Mouse (Mus musculus) olfactory bulb, adult 2 months (tissue): Measurements from ENCODE around the gene Pias4. TPM values are rescaled to one million over a fixed set of nuclear protein-coding genes. Genes with fewer than 3 reads are reported as not detected.
A peak's percentile ranks its signal among the peaks of the same experiment; 100 is the strongest.
"Not testable (repeated sequence)": the region's sequence is repeated elsewhere in the genome, so short reads cannot be mapped to it uniquely, and the experiment has no call there.

Experiments
- H3K27ac ChIP-seq: fragments of 200-500 bp; 2 replicates; pipeline ENCODE4 v1.5.1; 2012; ENCODE audit warnings: low read depth, low read length; ENCODE audit not compliant: insufficient read depth
- H3K4me1 ChIP-seq: fragments of 200-500 bp; 2 replicates; pipeline ENCODE4 v1.6.1; 2012; ENCODE audit warnings: low read length; ENCODE audit not compliant: control insufficient read depth, insufficient read depth
- H3K4me3 ChIP-seq: fragments of 200-500 bp; 2 replicates; pipeline ENCODE4 v1.5.1; 2012; ENCODE audit warnings: mild to moderate bottlenecking, low read depth, low read length, moderate library complexity; ENCODE audit not compliant: insufficient read depth
- CTCF ChIP-seq: fragments of 200-500 bp; IDR thresholded peaks from 2 replicates; pipeline ENCODE4 v1.5.1; 2012; ENCODE audit warnings: low read depth, mild to moderate bottlenecking, low read length, moderate library complexity; ENCODE audit not compliant: insufficient read depth
- POLR2A ChIP-seq: fragments of 200-500 bp; IDR thresholded peaks from 2 replicates; pipeline ENCODE4 v1.6.1; 2012; ENCODE audit warnings: mild to moderate bottlenecking, low read depth, low read length, moderate library complexity; ENCODE audit not compliant: insufficient read depth
- WGBS: fragments of 180-500 bp; shearing (Covaris S2); methylation state at CpG from one replicate; pipeline ENCODE4 v1.1.7; 2018; 5-methylcytosine and 5-hydroxymethylcytosine counted together
- polyA plus RNA-seq: library from polyadenylated mRNA; stranded (reverse); fragments of >200 nt; gene quantifications from 2 replicates; pipeline ENCODE4 v1.2.4, GENCODE M21; 2012; ENCODE audit warnings: low replicate concordance; ENCODE audit not compliant: missing spikeins, insufficient read depth, insufficient read length

The Pias4 gene
- polyA plus RNA-seq, 1 experiment = not detected

DNA sequence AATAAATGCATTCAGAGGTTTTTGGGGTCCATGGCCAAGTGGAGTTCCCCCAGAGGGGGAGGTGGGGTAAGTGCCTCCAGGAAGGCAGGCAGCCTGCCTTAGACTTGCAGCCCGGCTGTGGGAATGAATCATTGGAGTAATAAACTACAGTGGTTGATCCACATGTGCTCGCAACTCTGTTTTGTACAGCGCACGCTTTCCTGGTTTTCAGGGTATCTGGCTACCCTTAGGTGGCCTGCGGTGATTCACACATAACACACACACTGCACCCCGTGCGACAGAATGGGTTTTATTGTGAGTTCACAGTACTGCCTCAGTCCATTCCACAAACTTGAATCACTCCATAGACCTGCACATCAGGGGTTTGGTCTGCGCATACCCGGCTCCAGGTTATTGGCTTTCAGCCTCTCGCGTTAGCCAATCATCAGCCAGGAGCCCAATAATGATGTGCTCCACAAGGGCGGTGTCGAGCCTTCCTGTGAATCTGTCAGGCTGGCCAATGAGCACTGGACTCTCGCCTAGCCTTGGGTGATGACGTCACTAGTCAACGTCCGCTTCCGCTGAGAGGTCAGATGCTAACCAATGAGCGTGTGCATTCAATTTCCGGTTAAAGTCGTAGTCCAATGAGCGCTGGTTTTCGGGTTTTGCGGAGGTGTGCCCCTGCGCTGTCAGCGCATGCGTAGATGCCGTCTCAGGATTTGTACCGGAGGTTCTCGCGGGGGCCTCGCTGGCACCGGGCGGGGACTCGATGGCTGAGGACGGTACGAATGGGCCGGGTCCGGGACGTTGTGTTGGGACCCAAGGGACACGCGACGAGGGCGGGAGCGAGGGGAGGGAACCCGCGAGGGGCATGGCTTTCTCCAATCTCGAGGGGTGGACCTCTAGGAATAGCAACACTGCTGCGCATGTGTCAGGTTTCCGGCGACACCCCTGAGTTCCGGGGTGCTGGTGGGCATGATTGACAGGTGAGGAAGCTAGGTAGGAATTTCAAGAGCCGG, 14.9 kb upstream of the Pias4 start, which contains the start of gene Dapk3:
Gene Dapk3 (plus strand): TSS at position 670 of the 998 bp plus-strand sequence.
- Histone ChIP-seq H3K27ac (peak within 1 kb of the TSS; percentile 77), H3K4me1 (peaks cover 36% of the 10 kb centered on the region), H3K4me3 (peak within 1 kb of the TSS; percentile 87)
- WGBS = 4% methylated on average over 53 of the region's 53 CpGs
- peak; percentile 69; the same call in 1 of the 2 replicates for TF ChIP-seq POLR2A
- TF ChIP-seq CTCF = no peak

DNA sequence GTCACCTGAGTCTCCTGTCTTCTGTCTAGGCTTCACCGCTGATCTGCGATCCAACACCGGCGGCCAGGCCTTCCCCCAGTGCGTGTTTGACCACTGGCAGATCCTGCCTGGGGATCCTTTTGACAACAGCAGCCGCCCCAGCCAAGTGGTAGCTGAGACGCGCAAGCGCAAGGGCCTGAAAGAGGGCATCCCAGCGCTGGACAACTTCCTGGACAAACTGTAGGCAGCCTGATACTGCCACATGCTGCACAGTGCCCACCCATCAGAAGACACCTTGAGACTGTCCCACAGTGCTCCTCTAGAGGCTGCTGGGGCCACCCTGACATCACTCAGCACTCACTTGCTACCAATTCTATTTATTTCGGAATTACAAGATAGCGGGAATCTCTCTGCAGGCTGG, 14.1 kb upstream of the Pias4 start:
- WGBS = 71% methylated on average over 12 of the region's 12 CpGs
- peaks cover 40% of the 10 kb centered on the region for H3K4me1 ChIP-seq
- H3K27ac ChIP-seq, H3K4me3 ChIP-seq: not testable (repeated sequence)

DNA sequence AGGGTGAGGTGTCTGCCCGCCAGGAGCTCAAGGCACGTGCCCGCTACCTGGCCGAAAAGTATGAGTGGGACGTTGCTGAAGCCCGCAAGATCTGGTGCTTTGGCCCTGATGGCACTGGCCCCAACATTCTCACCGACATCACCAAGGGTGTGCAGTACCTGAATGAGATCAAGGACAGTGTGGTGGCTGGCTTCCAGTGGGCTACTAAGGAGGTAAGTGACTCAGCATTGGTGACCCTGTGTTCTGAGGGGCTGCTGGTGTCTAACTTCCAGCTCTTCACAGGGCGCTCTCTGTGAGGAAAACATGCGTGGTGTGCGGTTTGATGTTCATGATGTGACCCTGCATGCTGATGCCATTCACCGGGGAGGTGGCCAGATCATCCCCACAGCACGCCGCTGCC, 13.2 kb upstream of the Pias4 start:
- WGBS = 92% methylated on average over 13 of the region's 13 CpGs

DNA sequence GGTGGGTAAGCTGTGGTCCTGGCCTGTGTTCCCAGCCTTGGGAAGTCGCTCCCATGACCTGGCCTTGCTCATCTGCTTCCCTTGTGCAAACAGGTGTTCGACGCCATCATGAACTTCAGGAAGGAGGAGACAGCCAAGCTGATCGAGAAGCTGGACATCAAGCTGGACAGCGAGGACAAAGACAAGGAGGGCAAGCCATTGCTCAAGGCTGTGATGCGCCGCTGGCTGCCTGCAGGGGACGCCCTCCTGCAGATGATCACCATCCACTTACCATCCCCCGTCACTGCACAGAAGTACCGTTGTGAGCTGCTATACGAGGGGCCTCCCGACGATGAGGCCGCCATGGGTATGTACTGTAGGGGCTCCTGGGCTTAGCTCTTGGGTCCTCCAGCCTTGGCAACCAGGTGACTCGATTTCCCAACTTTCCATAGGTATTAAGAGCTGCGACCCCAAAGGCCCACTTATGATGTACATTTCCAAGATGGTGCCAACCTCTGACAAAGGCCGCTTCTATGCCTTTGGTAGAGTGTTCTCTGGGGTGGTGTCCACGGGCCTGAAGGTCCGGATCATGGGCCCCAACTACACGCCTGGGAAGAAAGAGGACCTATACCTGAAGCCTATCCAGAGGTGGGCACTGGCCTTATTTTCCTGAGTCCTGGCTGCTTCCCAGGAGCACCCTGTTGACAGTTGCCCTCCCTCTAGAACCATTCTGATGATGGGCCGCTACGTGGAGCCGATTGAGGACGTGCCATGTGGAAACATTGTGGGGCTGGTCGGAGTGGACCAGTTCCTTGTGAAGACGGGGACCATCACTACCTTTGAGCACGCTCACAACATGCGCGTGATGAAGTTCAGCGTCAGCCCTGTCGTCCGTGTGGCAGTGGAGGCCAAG, 12.0 kb upstream of the Pias4 start:
- 88% methylated on average over 32 of the region's 32 CpGs for WGBS
- Histone ChIP-seq H3K27ac (no peak overlapping the region), H3K4me3 (no peak overlapping the region), H3K4me1 (peaks cover 44% of the 10 kb centered on the region)
- TF ChIP-seq POLR2A (no peak), CTCF (no peak)

More for the DNA sequence above, 13.2 kb upstream of the Pias4 start:
- H3K4me3 ChIP-seq = no peak overlapping the region
- TF ChIP-seq POLR2A = no peak
- TF ChIP-seq CTCF = no peak
- H3K4me1 ChIP-seq = peaks cover 40% of the 10 kb centered on the region
- H3K27ac ChIP-seq = no peak overlapping the region

DNA sequence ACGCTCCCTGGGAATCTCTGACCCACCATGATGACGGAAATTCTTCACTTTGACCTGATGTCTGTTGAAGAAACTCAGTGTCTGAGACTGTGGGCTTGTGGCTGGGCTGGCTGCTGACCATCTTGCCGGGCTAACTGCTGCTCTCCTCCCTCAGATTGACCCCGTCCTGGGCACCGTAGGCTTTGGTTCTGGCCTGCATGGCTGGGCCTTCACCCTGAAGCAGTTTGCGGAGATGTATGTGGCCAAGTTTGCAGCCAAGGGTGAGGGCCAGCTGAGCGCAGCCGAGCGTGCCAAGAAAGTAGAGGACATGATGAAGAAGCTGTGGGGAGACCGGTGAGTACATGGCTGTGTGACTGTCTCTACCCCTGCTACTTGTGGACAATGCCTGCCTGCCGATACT, 11.2 kb upstream of the Pias4 start:
- Histone ChIP-seq H3K4me3 (no peak overlapping the region), H3K4me1 (peaks cover 42% of the 10 kb centered on the region), H3K27ac (no peak overlapping the region)
- 89% methylated on average over 11 of the region's 11 CpGs for WGBS
- TF ChIP-seq POLR2A (no peak), CTCF (no peak)

DNA sequence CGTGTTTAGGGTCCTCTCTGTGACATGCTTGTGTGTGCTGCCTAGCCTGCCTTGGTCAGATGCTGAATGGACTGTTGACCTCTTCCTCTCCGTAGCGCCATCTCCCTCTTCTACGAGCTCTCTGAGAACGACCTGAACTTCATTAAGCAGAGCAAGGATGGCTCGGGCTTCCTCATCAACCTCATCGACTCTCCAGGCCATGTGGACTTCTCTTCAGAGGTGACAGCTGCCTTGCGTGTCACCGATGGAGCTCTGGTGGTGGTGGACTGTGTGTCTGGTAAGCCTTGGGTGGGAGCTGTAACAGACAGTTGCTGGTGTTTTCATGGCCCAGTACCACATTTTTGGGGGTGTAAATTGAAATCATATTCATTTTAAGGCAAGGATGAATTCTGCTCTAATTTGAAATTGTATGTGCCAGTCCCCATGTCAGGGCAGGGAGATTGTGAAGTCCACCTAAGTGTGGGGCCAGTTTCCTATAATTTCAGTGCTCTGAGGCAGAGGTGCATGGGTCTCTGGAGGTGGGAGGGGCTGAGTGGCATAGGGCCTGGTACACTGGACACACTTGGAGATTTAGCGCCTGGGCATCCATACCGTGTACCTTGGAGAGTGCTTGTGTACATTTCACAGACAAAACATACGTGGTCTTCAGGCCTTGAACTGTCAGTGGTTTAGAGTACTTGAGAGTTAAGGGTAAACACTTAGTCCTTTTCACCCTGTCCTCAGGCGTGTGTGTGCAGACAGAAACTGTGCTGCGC, 10.4 kb upstream of the Pias4 start:
- no peak overlapping the region for H3K27ac ChIP-seq
- peaks cover 38% of the 10 kb centered on the region for H3K4me1 ChIP-seq
- no peak for TF ChIP-seq CTCF
- TF ChIP-seq POLR2A = no peak
- peak overlapping the region; percentile 92 for H3K4me3 ChIP-seq
- WGBS = 56% methylated on average over 14 of the region's 14 CpGs

DNA sequence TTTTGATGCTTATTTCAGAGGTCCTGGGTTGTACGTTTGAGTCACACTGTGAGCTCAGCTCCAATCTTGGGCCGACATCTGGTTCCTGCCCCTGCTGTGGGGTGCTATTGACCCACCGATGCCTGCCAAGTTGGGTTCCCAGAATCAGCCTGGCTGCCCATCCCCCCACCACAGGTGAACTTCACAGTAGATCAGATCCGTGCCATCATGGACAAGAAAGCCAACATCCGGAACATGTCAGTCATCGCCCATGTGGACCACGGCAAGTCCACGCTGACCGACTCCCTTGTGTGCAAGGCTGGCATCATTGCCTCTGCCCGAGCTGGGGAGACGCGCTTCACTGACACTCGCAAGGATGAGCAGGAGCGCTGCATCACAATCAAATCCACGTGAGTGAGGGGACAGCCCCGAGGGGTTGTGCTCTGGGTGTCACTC, 9.8 kb upstream of the Pias4 start:
- WGBS = 8% methylated on average over 16 of the region's 16 CpGs
- Histone ChIP-seq H3K27ac (no peak overlapping the region; the same call in 1 of the 2 replicates), H3K4me3 (peak overlapping the region; percentile 92), H3K4me1 (peaks cover 38% of the 10 kb centered on the region)
- TF ChIP-seq CTCF (no peak), POLR2A (no peak)
